Mouse (Mus musculus) bone marrow macrophage, adult 2 months (primary cell): ENCODE measurements around the gene Ralgapa2.

Experiments
- CTCF ChIP-seq: IDR thresholded peaks from 2 replicates; pipeline ENCODE4 v1.5.1; 2012; ENCODE audit warnings: low read depth, mild to moderate bottlenecking, low read length, moderate library complexity
- POLR2A ChIP-seq: IDR thresholded peaks from 2 replicates; pipeline ENCODE4 v1.6.1; 2012; ENCODE audit warnings: mild to moderate bottlenecking, low read depth, low read length, borderline replicate concordance

- TF ChIP-seq POLR2A (no peak), CTCF (no peak)
Measured at GRCm38 (mm10) chr2:146313811-146314210, 198.3 kb downstream of the Ralgapa2 start.
